ENCODE assay signal across 14 mouse cellular contexts in the genomic region with DNA sequence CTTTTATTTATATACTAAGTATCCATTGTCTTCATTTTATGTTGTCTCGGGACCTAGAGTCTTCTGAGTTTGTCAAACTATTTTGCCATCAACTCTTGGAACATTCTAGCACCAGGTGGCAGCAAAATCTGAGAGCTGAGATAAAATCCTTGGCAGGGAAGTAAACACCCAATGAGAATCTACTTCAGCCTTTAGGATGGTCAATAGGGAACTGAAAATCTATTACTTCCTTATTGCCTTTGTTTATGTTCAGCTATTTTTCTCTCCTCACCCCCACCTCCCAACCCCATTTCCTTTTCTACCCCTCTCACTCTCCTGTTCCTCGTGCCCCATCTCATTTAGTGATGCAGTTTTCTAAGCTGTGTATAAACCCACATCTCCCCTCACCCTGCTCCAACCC. TPM values are rescaled to one million over a fixed set of nuclear protein-coding genes. Genes with fewer than 3 reads are reported as not detected.
DNase-seq lines count a peak whose midpoint lies in the region; ATAC-seq and TF ChIP-seq lines count a peak whose summit lies in the region.
"Had no signal": no experiment of that assay in that cellular context is flagged by ENCODE, and none has a peak within 500 bp of the region (broad histone marks: within the 10 kb centered on the region; RNA-seq: fewer than 3 reads in every experiment).

No protein-coding gene starts in this region.

- peak; percentile 3; the same call in 1 of the 2 replicates for TF ChIP-seq CTCF in gastrocnemius, adult 2 months (IDR thresholded peaks at IDR 0.05)
- TF ChIP-seq CTCF in liver, postnatal 0 days (IDR thresholded peaks at IDR 0.05; ENCODE audit: low read depth), result peak; percentile 41

- no peak overlapping the region for H3K4me3 ChIP-seq in gastrocnemius, adult 2 months
- no peak overlapping the region for H3K4me3 ChIP-seq in liver, postnatal 0 days (ENCODE audit: low read depth, low read length)
- H3K4me3 ChIP-seq in liver, embryonic 11.5 days (ENCODE audit: low read depth, low read length), result no peak overlapping the region
- H3K4me3 ChIP-seq: embryonic facial prominence, embryonic 12.5 days; limb, embryonic 12.5 days; liver, embryonic 15.5 days had no signal

- 44% methylated on average over 2 of the region's 2 CpGs for WGBS in liver, postnatal 0 days (ENCODE audit: insufficient replicate concordance)
- WGBS in liver, embryonic 11.5 days, result 53% methylated on average over 2 of the region's 2 CpGs

- no peaks in the 10 kb centered on the region for H3K4me1 ChIP-seq in liver, postnatal 0 days (ENCODE audit: insufficient read depth)
- no peaks in the 10 kb centered on the region for H3K4me1 ChIP-seq in liver, embryonic 11.5 days (replicated peaks; ENCODE audit: control insufficient read depth, insufficient read depth, low read length)
- H3K4me1 ChIP-seq: embryonic facial prominence, embryonic 12.5 days; limb, embryonic 12.5 days; liver, embryonic 15.5 days had no signal

- H3K4me2 ChIP-seq in liver, postnatal 0 days (ENCODE audit: low read depth, low read length), result no peak overlapping the region
- H3K4me2 ChIP-seq in liver, embryonic 11.5 days, result no peak overlapping the region
- H3K4me2 ChIP-seq: embryonic facial prominence, embryonic 12.5 days; hindbrain, embryonic 14.5 days; limb, embryonic 12.5 days; liver, embryonic 15.5 days had no signal

- H3K9ac ChIP-seq in liver, postnatal 0 days (replicated peaks), result no peak overlapping the region
- H3K9ac ChIP-seq in liver, embryonic 11.5 days (ENCODE audit: low read depth, low read length), result no peak overlapping the region
- H3K9ac ChIP-seq: embryonic facial prominence, embryonic 12.5 days; hindbrain, embryonic 14.5 days; limb, embryonic 12.5 days; liver, embryonic 15.5 days had no signal

- H3K27me3 ChIP-seq in liver, postnatal 0 days (ENCODE audit: insufficient read depth, low read length), result no peaks in the 10 kb centered on the region
- no peaks in the 10 kb centered on the region for H3K27me3 ChIP-seq in liver, embryonic 11.5 days (replicated peaks; ENCODE audit: control insufficient read depth, insufficient read depth, low read length)
- H3K27me3 ChIP-seq: embryonic facial prominence, embryonic 12.5 days; limb, embryonic 12.5 days had no signal

- DNase-seq in gastrocnemius, adult 2 months, result no peak
- no peak for DNase-seq in gastrocnemius, adult 18-20 months (ENCODE audit: low spot score)
- no peak for DNase-seq in liver, postnatal 0 days
- DNase-seq in liver, embryonic 11.5 days (ENCODE audit: low spot score), result no peak
- peak; percentile 56 to 62 for DNase-seq in B cell, adult 2 months
- DNase-seq in right cerebral cortex, postnatal 36 days (ENCODE audit: low spot score in 2 of 2), result no peak
- DNase-seq in neural tube, embryonic 10.5 days (ENCODE audit: extremely low spot score, low spot score), result no peak
- DNase-seq: cerebellum, postnatal 25 days; kidney, adult 18-20 months had no signal

- H3K9me3 ChIP-seq in liver, postnatal 0 days (ENCODE audit: low read length), result no peaks in the 10 kb centered on the region
- H3K9me3 ChIP-seq in liver, embryonic 11.5 days (ENCODE audit: control insufficient read depth, low read length), result no peaks in the 10 kb centered on the region
- H3K9me3 ChIP-seq: embryonic facial prominence, embryonic 12.5 days; limb, embryonic 12.5 days; liver, embryonic 15.5 days had no signal

- intact Hi-C loops in gastrocnemius, adult 2 months (cut with DNase I), result no loop called here

- H3K27ac ChIP-seq in gastrocnemius, adult 2 months, result no peak overlapping the region
- H3K27ac ChIP-seq in liver, postnatal 0 days (ENCODE audit: low read depth), result peak overlapping the region; percentile 53; the same call in 1 of the 2 replicates
- H3K27ac ChIP-seq in liver, embryonic 11.5 days (ENCODE audit: low read depth, low read length), result no peak overlapping the region
- H3K27ac ChIP-seq: embryonic facial prominence, embryonic 12.5 days; hindbrain, embryonic 14.5 days; limb, embryonic 12.5 days; liver, embryonic 15.5 days had no signal

- no peaks in the 10 kb centered on the region for H3K36me3 ChIP-seq in liver, postnatal 0 days (replicated peaks; ENCODE audit: insufficient read depth, low read length)
- no peaks in the 10 kb centered on the region for H3K36me3 ChIP-seq in liver, embryonic 11.5 days (ENCODE audit: control insufficient read depth, insufficient read depth, low read length)
- H3K36me3 ChIP-seq: embryonic facial prominence, embryonic 12.5 days; limb, embryonic 12.5 days; liver, embryonic 15.5 days had no signal

- no peak for ATAC-seq in liver, postnatal 0 days
- ATAC-seq in liver, embryonic 11.5 days (replicated peaks; ENCODE audit: low FRiP score), result no peak
- ATAC-seq in monocyte, adult 5-6 weeks (replicated peaks; ENCODE audit: insufficient number of reproducible peaks, low FRiP score, low TSS enrichment, poor library complexity, severe bottlenecking), result peak; percentile 86

- TF ChIP-seq EP300 in liver, postnatal 0 days (IDR thresholded peaks at IDR 0.05; ENCODE audit: low read depth), result no peak

RNA-seq across cellular contexts. Expression of a gene that starts 16.1 kb away (rescaled TPM):
- total RNA-seq in gastrocnemius, adult 2 months (2021), result 10 to 100 TPM; 24.6 to 27.7 TPM
- 10 to 100 TPM; 24.0 to 27.4 TPM for total RNA-seq in gastrocnemius, adult 18-20 months (2021)
- polyA plus RNA-seq in liver, postnatal 0 days (2015; fragmentation: Nextera tagmentation; extraction: Ambion mirVana), result 11.2 and 13.0 TPM in 2 replicates
- 28.2 and 29.5 TPM in 2 replicates for polyA plus RNA-seq in liver, embryonic 11.5 days (2014; fragmentation: Nextera tagmentation; extraction: Ambion mirVana)
- 15.5 to 36.0 TPM (median 23.1 TPM) in 3 replicates for total RNA-seq in monocyte, adult 5-6 weeks (2017)

Comparison
In these comparisons a context has a peak if more than half of its experiments do, and no peak if none do; other contexts are left out.
1. DNase-seq: peak in B cell, adult 2 months (2 of 2); none in gastrocnemius, adult 2 months (single experiment), gastrocnemius, adult 18-20 months (single experiment), liver, postnatal 0 days (single experiment), liver, embryonic 11.5 days (single experiment), right cerebral cortex, postnatal 36 days (0 of 2) and neural tube, embryonic 10.5 days (single experiment).